Mouse (Mus musculus) stomach, embryonic 14.5 days (tissue): ENCODE data around the gene Rnps1. TPM values are rescaled to one million over a fixed set of nuclear protein-coding genes. Genes with fewer than 3 reads are reported as not detected.
A peak's percentile ranks its signal among the peaks of the same experiment; 100 is the strongest.

Source experiments
- ATAC-seq: fragments of 200-750 bp; cut with Nextera tagmentation; 2 replicates; pipeline ENCODE4 v1.8.0; 2017; ENCODE audit warnings: low read depth, moderate TSS enrichment; ENCODE audit not compliant: insufficient number of reproducible peaks, insufficient read depth, low FRiP score
- H3K27ac ChIP-seq: fragments of 300-500 bp; sonication (generic); 2 replicates; pipeline ENCODE4 v1.5.1; 2014; ENCODE audit warnings: mild to moderate bottlenecking, low read length, moderate library complexity, mixed read lengths
- H3K27me3 ChIP-seq: fragments of 300-500 bp; sonication (generic); 2 replicates; pipeline ENCODE4 v1.6.1; 2014; ENCODE audit warnings: low read length, control low read depth, mixed read lengths; ENCODE audit not compliant: control insufficient read depth, insufficient read depth
- H3K36me3 ChIP-seq: fragments of 300-500 bp; sonication (generic); 2 replicates; pipeline ENCODE4 v1.6.1; 2014; ENCODE audit warnings: mild to moderate bottlenecking, control low read depth, low read length, moderate library complexity, mixed read lengths; ENCODE audit not compliant: control insufficient read depth, insufficient read depth
- H3K4me1 ChIP-seq: fragments of 300-500 bp; sonication (generic); 2 replicates; pipeline ENCODE4 v1.6.1; 2014; ENCODE audit warnings: low read length, control low read depth, mixed read lengths; ENCODE audit not compliant: control insufficient read depth, insufficient read depth
- H3K4me2 ChIP-seq: fragments of 300-500 bp; sonication (generic); replicated peaks from 2 replicates; pipeline ENCODE4 v1.6.1; 2014; ENCODE audit warnings: low read depth, low read length, control low read depth
- H3K4me3 ChIP-seq: fragments of 300-500 bp; sonication (generic); 2 replicates; pipeline ENCODE4 v1.5.1; 2014; ENCODE audit warnings: low read depth, low read length, control low read depth
- H3K9ac ChIP-seq: fragments of 300-500 bp; sonication (generic); replicated peaks from 2 replicates; pipeline ENCODE4 v1.6.1; 2014; ENCODE audit warnings: low read depth, mild to moderate bottlenecking, control low read depth, low read length, moderate library complexity, mixed read lengths
- H3K9me3 ChIP-seq: fragments of 300-500 bp; sonication (generic); 2 replicates; pipeline ENCODE4 v1.6.1; 2016; ENCODE audit warnings: low read depth, low read length, control low read depth; ENCODE audit not compliant: control insufficient read depth
- WGBS: fragments of 180-500 bp; shearing (Covaris S2); extraction: QIAGEN DNeasy Blood & Tissue Kit; methylation state at CpG from one replicate; pipeline ENCODE4 v1.1.7; 2014; 5-methylcytosine and 5-hydroxymethylcytosine counted together
- polyA plus RNA-seq: library from polyadenylated mRNA; unstranded; fragments of >200 nt; fragmentation: Nextera tagmentation; extraction: Ambion mirVana; gene quantifications from 2 replicates; pipeline ENCODE4 v1.2.1, GENCODE M21; 2014

Gene Rnps1
- polyA plus RNA-seq, 1 experiment from 2014 or later = 265 TPM

DNA sequence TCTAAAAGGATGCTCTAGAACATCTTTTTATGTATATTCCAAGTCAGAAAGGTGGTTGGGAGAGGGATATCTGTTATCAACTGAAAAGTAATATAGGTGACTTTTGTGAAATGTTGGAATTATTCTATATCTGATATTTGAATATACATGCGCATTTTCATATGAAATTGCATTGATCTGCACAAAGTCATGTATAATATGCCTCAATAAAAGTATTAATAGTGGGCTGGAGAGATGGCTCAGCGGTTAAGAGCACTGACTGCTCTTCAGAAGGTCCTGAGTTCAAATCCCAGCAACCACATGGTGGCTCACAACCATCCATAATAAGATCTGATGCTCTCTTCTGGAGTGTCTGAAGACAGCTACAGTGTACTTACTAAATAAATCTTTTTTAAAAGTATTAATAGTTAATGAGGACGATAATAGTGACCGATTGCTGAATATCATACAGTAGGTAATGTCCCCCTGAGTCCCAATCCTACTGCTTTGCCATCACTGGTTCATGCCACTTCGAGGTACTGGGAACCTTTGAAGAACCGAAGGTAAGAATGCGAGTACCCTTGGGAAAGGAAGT lies 55.1 kb downstream of the Rnps1 start:
- peak overlapping the region; percentile 80 for H3K4me3 ChIP-seq

DNA sequence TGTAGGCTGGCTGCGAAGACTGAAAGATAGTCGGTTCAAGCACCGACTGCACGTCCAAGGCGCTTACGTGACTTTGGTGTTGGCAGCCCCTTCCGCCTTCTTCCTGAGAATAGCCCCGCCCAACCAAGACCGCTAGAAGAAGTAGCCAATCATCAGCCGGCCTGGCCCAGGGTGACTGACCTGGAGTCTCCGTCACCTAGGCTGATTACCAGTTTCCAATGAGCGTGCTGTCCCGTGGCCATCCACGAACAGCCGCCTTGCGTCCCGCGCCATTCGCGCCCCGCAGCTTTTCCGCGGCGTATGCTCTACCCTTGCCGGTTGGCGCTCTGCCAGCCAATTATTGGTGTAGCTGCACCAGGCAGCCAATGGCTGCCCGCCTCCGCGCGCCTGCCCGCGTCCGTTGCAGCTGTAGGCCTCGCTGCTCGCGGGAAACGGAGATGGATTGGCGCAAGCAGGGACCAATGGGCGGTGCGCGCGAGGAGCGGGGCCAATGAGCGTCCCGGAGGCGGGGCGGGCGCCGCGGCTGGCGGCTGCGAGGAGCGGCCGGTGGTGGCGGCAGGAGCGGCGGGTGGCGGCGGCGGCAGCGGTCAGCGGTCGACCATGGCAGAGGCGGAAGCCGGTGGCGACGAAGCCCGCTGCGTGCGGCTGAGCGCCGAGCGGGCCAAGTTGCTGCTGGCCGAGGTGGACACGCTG lies 55.7 kb downstream of the Rnps1 start, which contains the start of the genes E4f1 and Pgp:
Gene E4f1 (minus strand): TSS at position 404 of the 693 bp plus-strand sequence.
Gene Pgp (plus strand): TSS at position 483 of the 693 bp plus-strand sequence.
- H3K9me3 ChIP-seq = no peaks in the 10 kb centered on the region

More for the DNA sequence above, 55.1 kb downstream of the Rnps1 start:
- Histone ChIP-seq H3K4me2 (peak overlapping the region; percentile 93), H3K9ac (0 out of 2 replicates have a peak overlapping the region, but pooled peaks have one; percentile 84), H3K27me3 (no peaks in the 10 kb centered on the region), H3K9me3 (no peaks in the 10 kb centered on the region), H3K4me1 (peaks cover 24% of the 10 kb centered on the region), H3K36me3 (peaks cover 3% of the 10 kb centered on the region; the same call in 1 of the 2 replicates), H3K27ac (peak overlapping the region; percentile 52)
- no peak for ATAC-seq
- 17% methylated on average over 7 of the region's 7 CpGs for WGBS

DNA sequence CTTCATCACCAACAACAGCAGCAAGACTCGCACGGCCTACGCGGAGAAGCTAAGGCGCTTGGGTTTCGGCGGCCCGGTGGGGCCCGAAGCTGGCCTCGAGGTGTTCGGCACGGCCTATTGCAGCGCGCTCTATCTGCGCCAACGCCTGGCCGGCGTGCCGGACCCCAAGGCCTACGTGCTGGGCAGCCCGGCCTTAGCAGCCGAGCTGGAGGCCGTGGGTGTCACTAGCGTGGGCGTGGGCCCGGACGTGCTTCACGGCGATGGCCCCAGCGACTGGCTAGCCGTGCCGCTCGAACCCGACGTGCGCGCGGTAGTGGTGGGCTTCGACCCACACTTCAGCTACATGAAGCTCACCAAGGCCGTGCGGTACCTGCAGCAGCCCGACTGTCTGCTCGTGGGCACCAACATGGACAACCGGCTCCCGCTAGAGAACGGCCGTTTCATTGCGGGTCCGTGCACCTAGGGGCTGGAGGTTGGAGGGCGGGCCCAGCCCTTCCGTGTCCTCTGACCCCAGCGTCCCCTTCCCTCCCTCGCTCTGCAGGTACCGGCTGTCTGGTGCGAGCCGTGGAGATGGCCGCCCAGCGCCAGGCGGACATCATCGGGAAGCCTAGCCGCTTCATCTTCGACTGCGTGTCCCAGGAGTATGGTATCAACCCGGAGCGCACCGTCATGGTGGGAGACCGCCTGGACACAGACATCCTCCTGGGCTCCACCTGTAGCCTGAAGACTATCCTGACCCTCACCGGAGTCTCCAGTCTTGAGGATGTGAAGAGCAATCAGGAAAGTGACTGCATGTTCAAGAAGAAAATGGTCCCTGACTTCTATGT lies 56.5 kb downstream of the Rnps1 start:
- H3K4me1 ChIP-seq = peaks cover 24% of the 10 kb centered on the region
- H3K4me3 ChIP-seq = peak overlapping the region; percentile 80
- H3K27me3 ChIP-seq = no peaks in the 10 kb centered on the region
- WGBS = 1% methylated on average over 68 of the region's 68 CpGs
- ATAC-seq = peak; percentile 16; the same call in 1 of the 2 replicates
- H3K36me3 ChIP-seq = peaks cover 13% of the 10 kb centered on the region
- H3K27ac ChIP-seq = peak overlapping the region; percentile 52; the same call in 1 of the 2 replicates
- peak overlapping the region; percentile 84 for H3K9ac ChIP-seq
- H3K4me2 ChIP-seq = peak overlapping the region; percentile 93
- no peaks in the 10 kb centered on the region for H3K9me3 ChIP-seq

More for the DNA sequence above, 55.7 kb downstream of the Rnps1 start, which contains the start of the genes E4f1 and Pgp:
- Histone ChIP-seq H3K4me3 (peak within 1 kb of the TSS; percentile 80), H3K9ac (peak within 1 kb of the TSS; percentile 84), H3K4me1 (peaks cover 24% of the 10 kb centered on the region), H3K36me3 (peaks cover 5% of the 10 kb centered on the region; the same call in 1 of the 2 replicates), H3K27ac (peak within 1 kb of the TSS; percentile 52), H3K4me2 (peak within 1 kb of the TSS; percentile 93), H3K27me3 (no peaks in the 10 kb centered on the region)
- under 1% methylated on average over 75 of the region's 75 CpGs for WGBS
- peak; percentile 98 for ATAC-seq

DNA sequence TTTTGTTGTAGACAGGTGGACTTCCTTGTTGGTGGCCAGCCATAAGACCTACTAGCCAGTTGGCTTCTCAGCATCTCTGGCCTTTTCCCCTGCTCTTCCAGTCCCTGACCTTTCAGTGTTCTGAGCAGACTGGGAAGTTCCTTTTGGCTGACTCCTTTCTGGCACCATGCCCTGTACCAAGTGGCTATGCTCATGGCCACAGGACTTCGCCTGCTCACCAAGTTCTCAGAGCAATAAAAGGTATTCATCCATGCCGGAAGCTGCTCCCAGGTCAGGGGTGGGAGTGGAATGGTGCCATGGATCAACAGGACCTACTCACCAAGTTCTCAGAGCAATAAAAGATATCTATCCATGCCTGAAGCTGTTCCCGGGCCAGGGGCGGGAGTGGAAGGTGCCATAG lies 58.1 kb downstream of the Rnps1 start:
- Histone ChIP-seq H3K27me3 (no peaks in the 10 kb centered on the region), H3K4me2 (0 out of 2 replicates have a peak overlapping the region, but pooled peaks have one; percentile 93), H3K27ac (peak overlapping the region; percentile 27; the same call in 1 of the 2 replicates), H3K9ac (no peak overlapping the region), H3K36me3 (peaks cover 26% of the 10 kb centered on the region), H3K9me3 (no peaks in the 10 kb centered on the region), H3K4me3 (no peak overlapping the region), H3K4me1 (peaks cover 24% of the 10 kb centered on the region)
- ATAC-seq = no peak
- WGBS = 80% methylated on average over 4 of the region's 4 CpGs

DNA sequence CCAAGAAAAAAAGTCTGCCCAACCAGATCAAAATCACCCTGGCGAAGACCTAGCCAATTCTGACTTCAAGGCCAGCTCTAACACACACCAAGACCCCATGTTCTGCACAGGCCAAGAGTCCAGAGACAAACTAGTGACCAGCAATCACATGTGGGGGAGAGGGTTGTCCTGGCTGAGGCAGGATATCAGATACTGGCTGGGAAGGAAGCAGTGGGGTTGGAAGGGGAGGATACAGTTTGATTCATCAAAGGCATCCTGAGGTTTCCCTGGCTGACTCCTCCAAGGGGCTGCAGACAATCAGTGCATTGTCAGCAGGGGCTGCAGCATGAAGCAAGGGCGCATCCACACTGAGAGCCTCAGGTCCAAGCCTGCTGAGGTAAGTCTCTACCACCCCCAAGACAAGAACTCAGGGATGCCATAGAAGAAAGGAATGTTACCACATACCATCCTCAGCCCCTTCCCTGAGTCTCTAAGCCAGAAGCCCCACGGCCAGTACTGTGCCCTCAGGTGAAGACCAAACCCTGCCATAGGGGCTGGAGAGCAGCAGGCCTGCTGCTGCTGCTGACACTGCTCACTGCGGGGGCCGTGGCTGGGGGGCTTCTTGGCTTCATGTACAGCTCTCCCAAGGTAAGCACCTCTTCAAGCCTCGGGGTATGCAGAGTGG lies 59.4 kb downstream of the Rnps1 start, which contains the start of gene Bricd5:
Gene Bricd5 (plus strand): TSS at position 273 of the 664 bp plus-strand sequence.
- no peak within 1 kb of the TSS for H3K4me3 ChIP-seq
- H3K9ac ChIP-seq = no peak within 1 kb of the TSS
- 75% methylated on average over 6 of the region's 6 CpGs for WGBS
- H3K27ac ChIP-seq = peak within 1 kb of the TSS; percentile 67
- no peaks in the 10 kb centered on the region for H3K27me3 ChIP-seq
- no peak for ATAC-seq
- H3K36me3 ChIP-seq = peaks cover 26% of the 10 kb centered on the region
- 0 out of 2 replicates have a peak within 1 kb of the TSS, but pooled peaks have one; percentile 5 for H3K4me2 ChIP-seq
- no peaks in the 10 kb centered on the region for H3K9me3 ChIP-seq
- H3K4me1 ChIP-seq = peaks cover 29% of the 10 kb centered on the region

DNA sequence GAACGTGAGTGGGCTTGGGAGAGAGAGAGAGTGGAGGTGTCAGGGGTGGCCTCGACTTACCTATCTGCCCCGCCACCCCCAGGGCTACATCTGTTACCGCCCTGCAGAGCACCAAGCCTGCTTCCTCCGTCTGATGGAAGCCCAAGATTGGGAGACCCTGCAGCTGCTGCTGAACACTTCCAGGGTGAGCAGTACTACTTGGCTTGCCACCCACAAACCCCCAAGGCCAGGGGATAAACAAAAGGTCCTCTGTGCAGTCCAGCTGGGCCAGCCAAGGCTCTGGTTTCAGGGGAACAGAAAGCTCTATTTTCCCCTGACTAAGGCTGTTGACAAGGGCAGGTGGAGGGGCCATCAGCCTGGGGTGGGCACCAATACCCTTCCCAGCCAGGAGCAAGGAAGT lies 60.2 kb downstream of the Rnps1 start:
- no peaks in the 10 kb centered on the region for H3K9me3 ChIP-seq
- H3K4me3 ChIP-seq = no peak overlapping the region
- H3K27ac ChIP-seq = no peak overlapping the region
- no peak overlapping the region for H3K9ac ChIP-seq
- 78% methylated on average over 5 of the region's 5 CpGs for WGBS
- peaks cover 29% of the 10 kb centered on the region for H3K4me1 ChIP-seq
- peaks cover 26% of the 10 kb centered on the region for H3K36me3 ChIP-seq
- no peak overlapping the region for H3K4me2 ChIP-seq
- no peak for ATAC-seq
- H3K27me3 ChIP-seq = no peaks in the 10 kb centered on the region
